Mouse (Mus musculus) activated CD4-positive, CD25-positive, alpha-beta regulatory T cell (primary cell): ENCODE data around the gene Tmpo. TPM values are rescaled to one million over a fixed set of nuclear protein-coding genes. Genes with fewer than 3 reads are reported as not detected.

Experiments used
- polyA plus RNA-seq, 2 experiments: library from polyadenylated mRNA; unstranded; fragments of 100-300 nt; shearing (Covaris generic); gene quantifications; one replicate each; pipeline ENCODE4 v1.2.1; 2017

The Tmpo gene
- 100 to 1,000 TPM; 171 to 204 TPM for polyA plus RNA-seq

GRCm38 (mm10) chr10:91180761-91181460 is at the start of gene Tmpo:
TSS of gene Tmpo (minus strand) at chr10:91181315.

DNA sequence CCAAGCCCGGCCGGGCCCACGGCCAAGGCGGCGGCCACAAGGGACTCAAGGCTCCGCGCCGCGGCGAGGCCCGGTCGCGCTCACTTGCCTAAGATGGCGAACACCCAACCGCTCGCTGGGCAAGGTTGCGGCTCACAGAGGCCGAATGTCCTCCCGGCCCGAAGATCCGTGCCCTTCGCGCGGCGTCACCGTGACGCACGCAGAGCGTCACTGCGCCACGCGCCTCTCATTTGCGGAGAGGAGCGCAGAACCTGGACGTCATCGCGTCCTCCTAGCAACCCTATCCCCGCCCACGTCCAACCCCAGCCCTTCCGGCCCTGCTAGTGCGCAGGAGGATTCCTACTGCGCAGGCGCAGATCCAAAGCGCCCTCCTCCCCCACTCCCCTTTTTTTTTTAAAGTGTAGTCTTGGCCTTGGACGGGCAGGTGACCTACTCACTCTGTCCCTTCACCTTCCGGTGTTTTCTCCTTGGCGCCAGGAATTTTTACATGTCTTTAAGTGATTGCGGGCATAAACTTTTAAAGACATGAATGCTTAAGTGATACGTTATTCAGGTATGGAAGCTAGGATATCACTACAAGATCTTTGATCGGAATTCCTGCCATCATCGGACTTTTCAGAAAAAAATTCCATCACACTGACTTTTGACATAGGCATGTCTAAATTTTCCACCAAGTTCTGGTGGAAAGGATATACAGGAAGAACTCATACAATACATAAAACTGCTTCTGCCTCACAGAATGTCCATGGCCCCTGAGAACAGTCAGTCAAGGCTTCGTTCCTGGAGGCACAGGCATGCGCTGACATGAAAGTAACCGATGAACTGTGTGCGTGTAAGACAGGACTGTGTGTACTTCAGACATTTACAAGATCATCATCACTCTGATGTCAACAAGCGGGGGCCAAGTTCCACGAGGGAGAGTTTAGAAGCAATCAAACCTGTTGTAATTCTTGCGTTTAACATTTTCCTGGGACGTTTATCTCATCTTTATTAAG is 57.0 kb downstream of the Tmpo start, which contains the start of gene Slc25a3:
TSS of gene Slc25a3 (minus strand) at position 232 of the 995 bp plus-strand sequence.

Other genes starting within 250 kb of the Tmpo start
- 10 to 100 TPM; 24.5 to 39.5 TPM for gene Apaf1, start 98.5 kb downstream of the Tmpo start, polyA plus RNA-seq
- 1 to 10 TPM; 1.6 to 8.0 TPM for gene Ikbip, start 98.4 kb downstream of the Tmpo start, polyA plus RNA-seq
- gene Slc25a3, start 57.3 kb downstream of the Tmpo start, polyA plus RNA-seq: 100 to 1,000 TPM; 376 to 511 TPM